In genomic region chr13:76064363-76064945, GRCm38 (mm10) we compare ENCODE assay signal across 12 mouse cellular contexts. TPM values are rescaled to one million over a fixed set of nuclear protein-coding genes. Genes with fewer than 3 reads are reported as not detected.
DNase-seq lines count a peak whose midpoint lies in the region; ATAC-seq lines count a peak whose summit lies in the region.
"Had no signal": no experiment of that assay in that cellular context is flagged by ENCODE, and none has a peak within 500 bp of the region (broad histone marks: within the 10 kb centered on the region; RNA-seq: fewer than 3 reads in every experiment).

No protein-coding gene starts in this region.

- ATAC-seq in heart, embryonic 12.5 days (ENCODE audit: insufficient number of reproducible peaks, low FRiP score), result 0 out of 2 replicates have a peak, but pooled peaks have one; percentile 25
- 0 out of 2 replicates have a peak, but pooled peaks have one; percentile 38 for ATAC-seq in midbrain, embryonic 12.5 days (ENCODE audit: low FRiP score, low read depth)
- no peak for ATAC-seq in midbrain, embryonic 14.5 days (ENCODE audit: low FRiP score, low TSS enrichment)
- ATAC-seq in embryonic facial prominence, embryonic 12.5 days (ENCODE audit: insufficient number of reproducible peaks, insufficient read depth, low FRiP score, low TSS enrichment), result peak; percentile 60; the same call in 1 of the 2 replicates

- H3K27me3 ChIP-seq in heart, embryonic 12.5 days (replicated peaks), result no peaks in the 10 kb centered on the region
- no peaks in the 10 kb centered on the region for H3K27me3 ChIP-seq in midbrain, embryonic 12.5 days
- no peaks in the 10 kb centered on the region for H3K27me3 ChIP-seq in midbrain, embryonic 14.5 days (ENCODE audit: control insufficient read depth, insufficient read depth, low read length)
- H3K27me3 ChIP-seq in embryonic facial prominence, embryonic 12.5 days, result no peaks in the 10 kb centered on the region

- no peaks in the 10 kb centered on the region for H3K9me3 ChIP-seq in heart, embryonic 12.5 days (replicated peaks)
- H3K9me3 ChIP-seq in midbrain, embryonic 12.5 days, result no peaks in the 10 kb centered on the region
- H3K9me3 ChIP-seq in midbrain, embryonic 14.5 days (ENCODE audit: control insufficient read depth, low read length), result no peaks in the 10 kb centered on the region
- no peaks in the 10 kb centered on the region for H3K9me3 ChIP-seq in embryonic facial prominence, embryonic 12.5 days

- H3K4me2 ChIP-seq in heart, embryonic 12.5 days, result no peak overlapping the region
- no peak overlapping the region for H3K4me2 ChIP-seq in midbrain, embryonic 12.5 days (replicated peaks)
- no peak overlapping the region for H3K4me2 ChIP-seq in midbrain, embryonic 14.5 days (ENCODE audit: low read length)
- H3K4me2 ChIP-seq in embryonic facial prominence, embryonic 12.5 days (replicated peaks), result no peak overlapping the region

- no peak for DNase-seq in heart, adult 11 months
- DNase-seq in midbrain, embryonic 14.5 days, result no peak
- no peak for DNase-seq in lung, postnatal 36 days
- no peak for DNase-seq in cerebellum, adult 9-11 months
- DNase-seq: adrenal gland, adult 8-10 months; cerebellum, postnatal 36 days; thymus, adult 18-20 months had no signal

- peaks cover 11% of the 10 kb centered on the region for H3K36me3 ChIP-seq in heart, embryonic 12.5 days
- peaks cover 12% of the 10 kb centered on the region; the same call in 1 of the 2 replicates for H3K36me3 ChIP-seq in midbrain, embryonic 12.5 days
- 0 out of 2 replicates have a peak, but pooled peaks cover 3% of the 10 kb centered on the region for H3K36me3 ChIP-seq in midbrain, embryonic 14.5 days (ENCODE audit: control insufficient read depth, insufficient read depth, low read length)
- H3K36me3 ChIP-seq in embryonic facial prominence, embryonic 12.5 days, result peaks cover 4% of the 10 kb centered on the region

- H3K4me3 ChIP-seq in heart, embryonic 12.5 days, result no peak overlapping the region
- H3K4me3 ChIP-seq in midbrain, embryonic 12.5 days, result no peak overlapping the region
- H3K4me3 ChIP-seq in midbrain, embryonic 14.5 days (replicated peaks; ENCODE audit: low read depth, low read length), result no peak overlapping the region
- no peak overlapping the region for H3K4me3 ChIP-seq in embryonic facial prominence, embryonic 12.5 days
- H3K4me3 ChIP-seq: left cerebral cortex, adult 2 months had no signal

- WGBS in heart, embryonic 12.5 days, result 81% methylated on average over 12 of the region's 13 CpGs
- 84% methylated on average over 13 of the region's 13 CpGs for WGBS in midbrain, embryonic 12.5 days
- WGBS in midbrain, embryonic 14.5 days, result 93% methylated on average over 13 of the region's 13 CpGs
- WGBS in embryonic facial prominence, embryonic 12.5 days, result 72% methylated on average over 13 of the region's 13 CpGs

- no peaks in the 10 kb centered on the region for H3K4me1 ChIP-seq in heart, embryonic 12.5 days (replicated peaks)
- H3K4me1 ChIP-seq in midbrain, embryonic 12.5 days, result no peaks in the 10 kb centered on the region
- H3K4me1 ChIP-seq in midbrain, embryonic 14.5 days (ENCODE audit: control insufficient read depth, insufficient read depth, low read length), result no peaks in the 10 kb centered on the region
- H3K4me1 ChIP-seq in embryonic facial prominence, embryonic 12.5 days, result peaks cover 6% of the 10 kb centered on the region; the same call in 1 of the 2 replicates

- no peak overlapping the region for H3K27ac ChIP-seq in heart, embryonic 12.5 days (ENCODE audit: poor library complexity, severe bottlenecking)
- no peak overlapping the region for H3K27ac ChIP-seq in midbrain, embryonic 12.5 days (replicated peaks)
- H3K27ac ChIP-seq in midbrain, embryonic 14.5 days (replicated peaks; ENCODE audit: low read depth, low read length), result no peak overlapping the region
- no peak overlapping the region for H3K27ac ChIP-seq in embryonic facial prominence, embryonic 12.5 days
- H3K27ac ChIP-seq: left cerebral cortex, adult 2 months; liver, embryonic 14.5 days had no signal

- no peak overlapping the region for H3K9ac ChIP-seq in heart, embryonic 12.5 days
- H3K9ac ChIP-seq in midbrain, embryonic 12.5 days (replicated peaks), result no peak overlapping the region
- H3K9ac ChIP-seq in midbrain, embryonic 14.5 days (replicated peaks; ENCODE audit: low read length), result no peak overlapping the region
- H3K9ac ChIP-seq in embryonic facial prominence, embryonic 12.5 days, result no peak overlapping the region
- H3K9ac ChIP-seq: liver, embryonic 14.5 days had no signal

RNA-seq across cellular contexts. Expression of gene Gpr150, which starts 7.7 kb away (rescaled TPM):
- 0.08 TPM in 1 of 2 replicates, not detected in the other for polyA plus RNA-seq in heart, embryonic 12.5 days (2016; fragmentation: Nextera tagmentation; extraction: Ambion mirVana)
- polyA plus RNA-seq in midbrain, embryonic 12.5 days (2016; fragmentation: Nextera tagmentation; extraction: Ambion mirVana), result 0.56 and 0.62 TPM in 2 replicates
- polyA plus RNA-seq in midbrain, embryonic 14.5 days (2014; fragmentation: Nextera tagmentation; extraction: Ambion mirVana), result 1.2 and 2.2 TPM in 2 replicates
- 0.22 and 0.31 TPM in 2 replicates for polyA plus RNA-seq in embryonic facial prominence, embryonic 12.5 days (2016; fragmentation: Nextera tagmentation; extraction: Ambion mirVana)

RNA-seq across cellular contexts. Expression of gene Arsk, which starts 34.0 kb away (rescaled TPM):
- 3.0 and 3.5 TPM in 2 replicates for polyA plus RNA-seq in heart, embryonic 12.5 days (2016; fragmentation: Nextera tagmentation; extraction: Ambion mirVana)
- 5.1 and 6.0 TPM in 2 replicates for polyA plus RNA-seq in midbrain, embryonic 12.5 days (2016; fragmentation: Nextera tagmentation; extraction: Ambion mirVana)
- 4.6 and 4.8 TPM in 2 replicates for polyA plus RNA-seq in midbrain, embryonic 14.5 days (2014; fragmentation: Nextera tagmentation; extraction: Ambion mirVana)
- 7.1 and 8.0 TPM in 2 replicates for polyA plus RNA-seq in embryonic facial prominence, embryonic 12.5 days (2016; fragmentation: Nextera tagmentation; extraction: Ambion mirVana)

RNA-seq across cellular contexts. Expression of gene Ttc37, which starts 34.1 kb away (rescaled TPM):
- polyA plus RNA-seq in heart, embryonic 12.5 days (2016; fragmentation: Nextera tagmentation; extraction: Ambion mirVana), result 10.1 and 13.1 TPM in 2 replicates
- 14.2 and 16.5 TPM in 2 replicates for polyA plus RNA-seq in midbrain, embryonic 12.5 days (2016; fragmentation: Nextera tagmentation; extraction: Ambion mirVana)
- 12.3 and 16.1 TPM in 2 replicates for polyA plus RNA-seq in midbrain, embryonic 14.5 days (2014; fragmentation: Nextera tagmentation; extraction: Ambion mirVana)
- 20.1 and 20.5 TPM in 2 replicates for polyA plus RNA-seq in embryonic facial prominence, embryonic 12.5 days (2016; fragmentation: Nextera tagmentation; extraction: Ambion mirVana)

RNA-seq across cellular contexts. Expression of gene Rfesd, which starts 45.9 kb away (rescaled TPM):
- 21.3 and 22.7 TPM in 2 replicates for polyA plus RNA-seq in heart, embryonic 12.5 days (2016; fragmentation: Nextera tagmentation; extraction: Ambion mirVana)
- polyA plus RNA-seq in midbrain, embryonic 12.5 days (2016; fragmentation: Nextera tagmentation; extraction: Ambion mirVana), result 20.3 and 20.9 TPM in 2 replicates
- 19.6 and 24.1 TPM in 2 replicates for polyA plus RNA-seq in midbrain, embryonic 14.5 days (2014; fragmentation: Nextera tagmentation; extraction: Ambion mirVana)
- 20.5 and 21.3 TPM in 2 replicates for polyA plus RNA-seq in embryonic facial prominence, embryonic 12.5 days (2016; fragmentation: Nextera tagmentation; extraction: Ambion mirVana)
